Mouse (Mus musculus) CH12.LX (cell line): ENCODE data around the gene Taar7e.
"Not testable (repeated sequence)": the region's sequence is repeated elsewhere in the genome, so short reads cannot be mapped to it uniquely, and the experiment has no call there.

Source experiments
- CTCF ChIP-seq, 2 experiments: IDR thresholded peaks in 1 of 2; conservative IDR thresholded peaks in 1 of 2; 2 replicates each; pipeline ENCODE4 v1.5.1; 2011 to 2012; ENCODE audit warnings: low read depth in 2 of 2, low read length in 2 of 2, improper control_type of control experiment in 1 of 2, inconsistent platforms in 1 of 2, mild to moderate bottlenecking in 1 of 2, moderate library complexity in 1 of 2
- ELF1 ChIP-seq: IDR thresholded peaks from 2 replicates; pipeline ENCODE4 v1.6.1; 2014; ENCODE audit warnings: low read depth, mild to moderate bottlenecking, inconsistent platforms, low read length, improper control_type of control experiment
- POLR2A ChIP-seq: IDR thresholded peaks from 2 replicates; pipeline ENCODE4 v1.6.1; 2011; ENCODE audit warnings: low read depth, mild to moderate bottlenecking, improper control_type of control experiment, low read length
- ZC3H11A ChIP-seq: IDR thresholded peaks from 2 replicates; pipeline ENCODE4 v1.6.1; 2012; ENCODE audit warnings: low read depth, mild to moderate bottlenecking, inconsistent platforms, low read length, improper control_type of control experiment

DNA sequence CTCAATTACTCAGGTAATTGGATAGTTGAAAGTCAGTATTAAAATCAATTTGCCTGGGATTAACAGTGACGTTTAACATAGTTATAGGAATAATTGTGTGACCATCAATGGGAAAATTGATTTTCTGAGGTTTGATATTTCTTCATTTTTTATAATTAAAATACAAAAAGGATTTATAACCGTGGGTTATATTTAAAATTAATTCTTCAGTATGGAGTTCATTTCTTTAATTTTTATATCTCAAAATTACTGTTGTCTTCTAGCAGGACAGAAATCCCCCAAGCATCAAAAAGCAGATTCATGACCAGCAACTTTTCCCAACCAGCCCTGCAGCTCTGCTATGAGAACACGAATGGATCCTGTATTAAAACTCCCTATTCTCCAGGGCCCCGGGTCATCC lies 38.8 kb downstream of the Taar7e start, which contains the start of gene Taar8a:
- not testable (repeated sequence) for TF ChIP-seq CTCF (conservative IDR thresholded peaks at IDR 0.05 in 1 of 2, IDR thresholded peaks at IDR 0.05 in 1 of 2; ENCODE audit: low read depth in 2 of 2, low read length in 2 of 2); POLR2A; ELF1; ZC3H11A
